Mouse (Mus musculus) right cerebral cortex, postnatal 14 days (tissue): ENCODE data around the gene Fdxacb1.

Experiments used
- DNase-seq: peaks from one replicate; pipeline ENCODE4 v3.0.0; 2022

Fdxacb1 gene

DNA sequence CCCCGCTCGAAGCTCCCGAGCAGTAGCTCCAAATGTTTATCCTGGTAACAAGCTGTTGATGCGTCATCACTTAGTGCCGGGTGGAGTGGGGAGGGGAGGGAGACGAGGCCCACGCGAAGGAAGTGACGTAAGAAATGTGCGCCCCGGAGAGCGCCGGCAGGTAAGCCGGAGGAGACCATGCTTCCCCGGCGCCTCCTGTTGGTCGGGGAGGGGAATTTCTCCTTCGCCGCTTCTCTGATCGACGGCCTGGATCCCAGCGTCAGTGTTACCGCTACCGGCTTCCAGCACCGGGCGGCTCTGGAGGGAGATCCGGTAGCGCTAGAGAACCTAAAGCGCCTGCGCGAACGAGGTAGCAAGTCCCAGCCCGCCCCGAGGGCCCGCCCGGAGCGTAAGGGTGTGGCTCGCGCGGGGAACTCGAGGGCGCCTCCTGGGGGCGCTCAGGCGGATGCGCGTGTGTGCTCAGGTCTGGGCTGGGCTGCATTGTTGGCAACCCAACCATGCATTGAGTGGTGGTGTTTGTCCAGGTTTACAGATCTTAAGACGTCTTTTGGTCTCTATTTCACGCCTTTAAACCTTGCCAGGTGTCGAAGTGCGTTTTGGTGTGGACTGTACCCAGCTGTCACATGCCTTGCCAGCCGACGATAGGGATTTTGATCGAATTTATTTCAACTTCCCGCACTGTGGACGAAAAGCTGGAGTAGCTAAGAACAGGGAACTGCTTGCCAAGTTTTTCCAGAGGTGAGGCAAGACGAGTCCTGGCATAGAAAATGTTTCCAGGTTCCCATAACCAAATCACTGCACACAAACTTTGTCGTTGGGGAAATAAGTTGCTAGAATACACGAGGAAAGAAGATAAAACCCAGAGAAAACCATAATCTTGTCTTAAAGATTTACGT, at the start of gene Fdxacb1:
TSS of gene Fdxacb1 (plus strand) at position 130 of the 896 bp plus-strand sequence.
- peak; percentile 97 for DNase-seq

- DNase-seq, result no peak
Measured at GRCm38 (mm10) chr9:50718878-50719277, 49.2 kb upstream of the Fdxacb1 start.

DNA sequence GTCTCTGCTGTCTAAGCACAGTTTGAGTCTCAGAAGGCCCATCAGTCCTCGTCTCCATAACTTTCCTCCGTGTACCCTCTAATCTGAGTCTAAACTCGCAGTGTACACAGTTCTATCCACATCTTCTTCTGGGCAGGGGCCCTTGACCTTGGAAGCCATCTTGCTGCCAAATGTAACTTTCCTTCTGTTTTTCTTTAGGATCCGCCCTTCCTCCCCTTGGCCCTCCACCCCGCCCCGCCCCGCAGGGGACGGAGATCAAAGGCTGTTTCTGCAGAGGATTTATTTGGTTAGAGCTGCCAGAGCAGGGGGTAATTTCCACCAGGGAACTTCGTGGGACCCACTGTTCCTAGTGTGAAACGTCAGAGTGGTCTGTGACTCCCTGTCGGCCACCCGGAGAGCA, 47.0 kb upstream of the Fdxacb1 start:
- no peak for DNase-seq

- DNase-seq, result no peak
Measured at GRCm38 (mm10) chr9:50722451-50722911, 45.6 kb upstream of the Fdxacb1 start.

GRCm38 (mm10) chr9:50723406-50723805, 44.6 kb upstream of the Fdxacb1 start:
- DNase-seq, result peak; percentile 69

DNA sequence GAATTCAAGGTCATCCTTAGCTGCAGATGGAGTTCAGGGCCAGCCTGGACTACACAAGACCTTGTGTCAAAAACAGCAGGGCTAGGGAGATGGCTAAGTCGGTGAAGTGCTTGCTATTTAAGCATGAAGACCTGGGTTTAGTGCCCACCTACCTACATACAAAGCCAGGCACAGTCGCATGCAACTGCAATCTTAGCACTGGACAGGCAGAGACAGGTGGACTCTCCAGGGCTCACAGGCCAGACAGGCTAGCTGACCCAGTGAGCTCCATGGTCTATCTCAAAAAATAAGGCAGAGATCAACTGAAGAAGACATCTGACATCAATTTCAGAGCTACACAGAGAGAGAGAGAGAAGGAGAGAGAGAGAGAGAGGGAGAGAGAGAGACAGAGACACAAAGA, 43.9 kb upstream of the Fdxacb1 start:
- DNase-seq, result no peak

- DNase-seq, result no peak
Measured at GRCm38 (mm10) chr9:50724661-50725330, 43.2 kb upstream of the Fdxacb1 start.

DNA sequence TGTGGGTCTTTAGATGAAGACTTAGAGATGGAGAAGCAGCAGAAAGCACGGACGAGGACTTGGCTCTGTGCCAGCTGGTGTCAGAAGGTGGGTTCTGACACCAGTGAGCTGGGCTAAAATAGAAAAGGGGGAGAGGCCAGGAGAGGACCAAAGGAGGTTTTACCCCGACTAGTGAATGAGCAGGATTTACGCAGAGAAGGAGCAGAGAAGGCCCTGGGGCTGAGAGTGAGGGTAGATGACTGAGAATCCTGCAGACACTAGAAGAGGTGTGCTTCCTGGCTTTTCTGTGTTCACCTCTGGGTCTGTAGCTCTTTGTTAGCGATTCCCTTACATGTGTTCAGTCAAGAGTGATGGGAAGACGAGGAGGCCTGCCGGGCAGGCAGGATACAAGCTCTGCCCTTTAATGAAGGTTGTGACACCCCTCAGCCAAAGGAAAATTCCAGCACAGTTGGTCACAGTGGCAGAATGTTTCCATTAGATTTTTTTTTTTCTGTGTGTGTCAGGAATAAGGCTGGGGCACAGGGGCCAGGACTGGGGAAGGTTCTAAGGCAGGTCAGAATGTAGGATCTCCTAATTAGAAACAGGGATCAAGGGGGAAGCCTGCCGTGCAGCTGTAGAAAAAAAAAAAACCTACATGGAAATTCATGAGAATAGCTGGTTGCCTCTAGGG, 42.0 kb upstream of the Fdxacb1 start:
- no peak for DNase-seq

- DNase-seq, result peak; percentile 70
Measured at GRCm38 (mm10) chr9:50727171-50727924, 40.7 kb upstream of the Fdxacb1 start.

DNA sequence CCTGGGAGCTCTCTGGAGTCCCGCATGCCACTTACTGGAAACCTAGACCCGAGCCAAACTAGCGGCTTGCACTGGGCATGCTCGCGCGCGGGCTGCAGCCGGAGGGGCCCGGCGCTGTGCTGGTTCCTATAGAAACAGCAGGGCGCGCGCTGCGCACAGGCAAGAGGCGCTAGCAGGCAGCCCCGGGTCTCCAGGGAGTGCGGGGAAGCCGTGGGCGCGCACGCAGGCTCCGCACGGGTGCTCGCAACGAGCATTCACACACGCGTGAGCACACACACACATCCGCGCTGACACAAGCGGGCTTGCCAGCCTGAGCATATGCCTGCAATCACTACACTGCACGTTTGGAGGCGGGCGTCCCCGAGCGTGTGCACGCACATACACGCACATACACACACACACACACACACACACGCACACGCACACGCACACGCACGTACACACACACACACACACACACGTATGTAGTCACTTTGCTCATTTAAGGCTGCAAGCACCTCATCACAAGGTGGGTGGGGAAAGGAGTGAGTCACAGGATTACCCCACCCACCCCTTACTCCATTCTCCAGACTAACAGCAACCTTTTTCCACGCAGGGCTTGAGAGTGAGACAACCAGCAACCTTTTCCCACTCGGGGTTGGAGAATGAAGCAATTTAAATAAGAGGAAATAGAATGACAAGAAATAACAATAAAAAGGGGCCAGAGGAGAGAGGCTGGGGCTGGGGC, 39.9 kb upstream of the Fdxacb1 start:
- peak; percentile 91 for DNase-seq

DNA sequence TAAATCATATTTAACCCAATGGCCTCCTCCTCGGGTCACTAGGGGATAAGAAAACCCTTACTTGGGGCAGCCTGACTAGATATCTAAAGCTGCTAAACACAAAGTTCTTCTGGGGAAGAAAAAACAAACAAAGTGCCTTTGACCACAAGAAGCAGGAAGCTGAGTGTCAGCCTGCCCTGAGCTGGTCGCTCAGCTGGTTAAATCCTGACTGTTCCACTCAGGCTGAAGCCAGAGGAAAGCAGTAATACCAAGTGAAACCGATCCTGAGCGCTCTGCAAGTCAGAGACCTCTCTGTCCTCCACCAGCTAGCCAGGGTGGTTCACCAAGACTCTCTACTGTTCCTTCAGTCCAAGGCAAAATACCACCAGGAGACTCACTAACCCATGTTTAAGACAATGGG, 38.4 kb upstream of the Fdxacb1 start:
- no peak for DNase-seq

GRCm38 (mm10) chr9:50732560-50732959, 35.5 kb upstream of the Fdxacb1 start:
- no peak for DNase-seq

DNA sequence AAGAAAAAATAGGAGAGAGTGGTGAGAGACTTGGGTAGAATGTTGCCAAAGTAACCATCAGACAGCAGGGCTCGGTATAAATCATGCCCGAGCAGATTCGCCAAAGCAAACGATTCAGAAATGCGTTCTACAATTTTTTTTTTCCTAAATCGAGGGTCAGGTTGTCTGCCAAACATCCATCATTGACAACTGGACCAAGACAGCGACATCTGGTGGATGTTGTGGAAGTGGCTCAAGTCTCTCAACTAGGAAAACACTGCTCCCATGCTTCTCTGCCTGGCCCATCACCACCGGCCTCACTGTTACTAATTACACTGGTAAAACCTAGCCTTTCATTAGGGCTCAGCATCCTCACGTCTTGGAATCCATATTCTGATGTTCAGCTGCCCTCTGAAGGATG, 33.0 kb upstream of the Fdxacb1 start:
- no peak for DNase-seq

DNA sequence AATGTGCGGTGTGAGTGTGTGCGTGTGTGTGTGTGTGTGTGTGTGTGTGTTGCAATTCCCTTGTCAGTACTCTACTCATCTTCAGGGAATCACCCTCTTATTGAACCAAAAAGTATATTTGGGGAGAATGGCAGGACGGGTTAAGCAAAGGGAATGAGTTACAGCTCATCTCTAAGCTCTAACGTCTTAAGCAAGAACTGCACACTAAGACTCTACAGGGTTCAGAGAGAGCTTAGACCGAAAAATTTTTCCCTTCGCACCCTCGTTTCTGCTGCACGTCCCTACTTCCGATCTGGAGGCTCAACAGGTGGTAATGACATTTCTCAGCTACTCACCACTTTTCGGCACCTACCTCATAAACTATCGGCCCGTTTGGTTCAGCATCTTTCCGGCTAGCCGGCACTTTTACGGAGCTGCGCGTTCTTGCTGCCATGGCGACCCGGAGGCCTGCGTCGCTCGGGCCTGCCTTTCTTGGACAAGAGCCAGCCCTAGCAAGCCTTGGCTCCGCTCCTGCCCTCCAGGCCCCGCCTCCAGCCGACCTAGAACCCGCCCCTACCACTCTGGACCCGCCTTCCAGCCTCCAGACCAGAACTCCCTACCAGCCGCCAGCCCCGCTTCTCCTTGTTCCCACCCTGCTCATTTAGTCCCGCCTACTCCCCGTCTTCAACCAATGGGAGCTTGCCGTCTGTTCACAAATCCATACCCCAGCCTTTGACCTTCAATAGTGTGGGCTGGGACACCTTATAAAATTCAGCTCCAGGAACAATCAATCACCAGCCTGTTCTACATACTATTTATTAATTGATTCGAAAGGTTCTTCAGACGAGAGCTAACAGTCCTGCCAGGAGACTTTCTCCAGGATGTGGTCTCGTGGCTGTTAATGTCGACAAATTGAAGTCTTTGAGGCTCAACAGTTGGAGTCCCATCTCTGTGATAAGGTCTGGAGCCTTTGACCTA, 28.8 kb upstream of the Fdxacb1 start, which contains the start of gene Dixdc1:
TSS of gene Dixdc1 (minus strand) at position 604 of the 957 bp plus-strand sequence.
- DNase-seq, result peak; percentile 88

- no peak for DNase-seq
Measured at GRCm38 (mm10) chr9:50740867-50741784, 26.9 kb upstream of the Fdxacb1 start.

DNA sequence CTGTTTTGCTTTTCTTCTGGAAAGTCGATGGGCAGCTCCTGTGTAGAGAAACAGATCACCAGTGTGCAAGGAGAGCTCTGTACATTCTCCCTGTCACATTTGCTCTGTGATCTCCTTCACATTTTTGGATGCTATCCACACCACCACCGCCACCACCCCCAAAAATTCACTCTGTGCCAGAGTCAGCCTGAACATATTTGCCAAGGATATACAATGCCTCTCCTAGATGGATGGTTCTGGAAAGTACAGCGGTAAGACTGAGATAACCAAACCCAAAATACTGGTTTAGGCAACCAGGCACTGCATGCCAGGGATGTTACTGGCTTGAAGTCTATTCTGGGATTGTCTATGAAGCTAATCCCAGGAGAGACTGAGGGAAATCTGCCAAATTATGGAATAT, 25.8 kb upstream of the Fdxacb1 start:
- no peak for DNase-seq

- no peak for DNase-seq
Measured at GRCm38 (mm10) chr9:50742744-50743143, 25.3 kb upstream of the Fdxacb1 start.

DNA sequence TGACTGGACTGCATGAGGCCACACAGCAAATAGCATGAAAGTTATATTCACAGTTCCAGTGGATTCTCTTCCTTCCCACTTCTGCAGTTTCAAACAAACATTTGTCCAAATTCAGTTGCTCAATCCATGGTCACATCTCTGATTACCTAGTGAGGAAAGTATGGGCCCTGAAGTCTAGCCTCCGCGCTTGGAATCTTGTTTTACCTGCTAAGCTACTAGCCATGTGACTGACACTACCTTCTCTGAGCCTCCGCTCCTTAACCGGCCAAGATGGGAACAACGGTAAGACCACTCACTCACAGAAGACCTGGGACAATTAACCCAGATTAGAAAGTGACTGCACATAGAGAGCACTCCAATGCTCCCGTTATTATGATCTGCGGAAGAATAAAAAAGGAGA, 22.2 kb upstream of the Fdxacb1 start:
- no peak for DNase-seq

DNA sequence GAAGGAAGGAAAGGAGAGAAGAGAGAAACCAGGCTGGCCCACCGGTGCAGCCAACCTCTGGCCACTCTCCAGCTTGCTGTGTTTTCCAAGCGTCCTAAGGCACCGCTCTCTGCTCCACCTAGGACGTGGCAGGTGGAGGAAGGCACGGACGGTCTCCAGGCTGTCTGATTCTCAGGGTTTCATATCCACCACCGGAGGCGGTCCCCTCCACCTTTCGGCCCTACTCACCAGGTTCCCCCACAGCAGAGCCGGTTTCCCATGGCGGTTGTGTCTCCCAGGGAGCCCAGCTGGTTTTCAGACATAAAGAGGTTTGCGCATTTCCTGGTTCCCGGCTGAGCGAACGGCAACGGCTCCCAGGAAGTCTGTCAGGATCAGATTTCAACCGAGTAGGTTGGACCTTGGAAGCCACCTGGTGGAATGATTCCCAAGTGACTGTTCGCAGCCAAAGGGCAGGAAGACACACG, 21.8 kb upstream of the Fdxacb1 start, which contains the start of gene 2310030G06Rik:
TSS of gene 2310030G06Rik (minus strand) at position 323 of the 464 bp plus-strand sequence.
- DNase-seq, result no peak
